Mouse (Mus musculus) midbrain, embryonic 15.5 days (tissue): Measurements from ENCODE around the gene Fgfr2. TPM values are rescaled to one million over a fixed set of nuclear protein-coding genes. Genes with fewer than 3 reads are reported as not detected.

ENCODE experiments used
- ATAC-seq: fragments of 200-750 bp; cut with Nextera tagmentation; replicated peaks from 2 replicates; pipeline ENCODE4 v1.8.0; 2017; ENCODE audit warnings: moderate TSS enrichment
- H3K27ac ChIP-seq: fragments of 300-500 bp; sonication (generic); 2 replicates; pipeline ENCODE4 v1.5.1; 2015; ENCODE audit warnings: mild to moderate bottlenecking, inconsistent platforms
- H3K27me3 ChIP-seq: fragments of 300-500 bp; sonication (generic); replicated peaks from 2 replicates; pipeline ENCODE4 v1.6.1; 2015; ENCODE audit warnings: inconsistent platforms
- H3K36me3 ChIP-seq: fragments of 300-500 bp; sonication (generic); replicated peaks from 2 replicates; pipeline ENCODE4 v1.6.1; 2015; ENCODE audit warnings: inconsistent platforms
- H3K4me1 ChIP-seq: fragments of 300-500 bp; sonication (generic); 2 replicates; pipeline ENCODE4 v1.6.1; 2015; ENCODE audit warnings: inconsistent platforms
- H3K4me2 ChIP-seq: fragments of 300-500 bp; sonication (generic); 2 replicates; pipeline ENCODE4 v1.6.1; 2015; ENCODE audit warnings: inconsistent platforms, mild to moderate bottlenecking, moderate library complexity
- H3K4me3 ChIP-seq: fragments of 300-500 bp; sonication (generic); 2 replicates; pipeline ENCODE4 v1.5.1; 2015; ENCODE audit warnings: mild to moderate bottlenecking, inconsistent platforms
- H3K9ac ChIP-seq: fragments of 300-500 bp; sonication (generic); 2 replicates; pipeline ENCODE4 v1.6.1; 2015; ENCODE audit warnings: mild to moderate bottlenecking, inconsistent platforms
- H3K9me3 ChIP-seq: fragments of 300-500 bp; sonication (generic); 2 replicates; pipeline ENCODE4 v1.6.1; 2016; ENCODE audit warnings: inconsistent platforms
- WGBS: fragments of 180-500 bp; shearing (Covaris S2); methylation state at CpG from one replicate; pipeline ENCODE4 v1.1.7; 2015; ENCODE audit warnings: mixed read lengths; 5-methylcytosine and 5-hydroxymethylcytosine counted together
- polyA plus RNA-seq: library from polyadenylated mRNA; unstranded; fragments of >200 nt; fragmentation: Nextera tagmentation; extraction: Ambion mirVana; gene quantifications from 2 replicates; pipeline ENCODE4 v1.2.1, GENCODE M21; 2015

Fgfr2 gene
- polyA plus RNA-seq, 1 experiment from 2014 or later = 23.3 TPM

- Histone ChIP-seq H3K27ac (no peak overlapping the region), H3K4me3 (no peak overlapping the region), H3K4me1 (no peaks in the 10 kb centered on the region), H3K27me3 (no peaks in the 10 kb centered on the region), H3K9me3 (no peaks in the 10 kb centered on the region), H3K4me2 (no peak overlapping the region), H3K9ac (no peak overlapping the region), H3K36me3 (no peaks in the 10 kb centered on the region)
- no peak for ATAC-seq
- 79% methylated on average over 7 of the region's 7 CpGs for WGBS
Measured at GRCm38 (mm10) chr7:132894841-132895555, 228.2 kb downstream of the Fgfr2 start.

GRCm38 (mm10) chr7:132893336-132893735 lies 229.8 kb downstream of the Fgfr2 start:
- Histone ChIP-seq H3K9ac (no peak overlapping the region), H3K36me3 (no peaks in the 10 kb centered on the region), H3K4me1 (no peaks in the 10 kb centered on the region), H3K9me3 (no peaks in the 10 kb centered on the region), H3K4me2 (no peak overlapping the region), H3K27ac (no peak overlapping the region), H3K27me3 (no peaks in the 10 kb centered on the region), H3K4me3 (no peak overlapping the region)
- WGBS = 74% methylated on average over 1 of the region's 1 CpGs
- ATAC-seq = no peak

- WGBS = 82% methylated on average over 7 of the region's 7 CpGs
- H3K4me2 ChIP-seq = no peak overlapping the region
- ATAC-seq = no peak
- H3K4me3 ChIP-seq = no peak overlapping the region
- no peaks in the 10 kb centered on the region for H3K9me3 ChIP-seq
- no peak overlapping the region for H3K27ac ChIP-seq
- no peak overlapping the region for H3K9ac ChIP-seq
- no peaks in the 10 kb centered on the region for H3K27me3 ChIP-seq
- H3K36me3 ChIP-seq = no peaks in the 10 kb centered on the region
- H3K4me1 ChIP-seq = no peaks in the 10 kb centered on the region
Measured at GRCm38 (mm10) chr7:132892806-132893205, 230.3 kb downstream of the Fgfr2 start.

GRCm38 (mm10) chr7:132892311-132892661 lies 230.9 kb downstream of the Fgfr2 start:
- Histone ChIP-seq H3K36me3 (no peaks in the 10 kb centered on the region), H3K9me3 (no peaks in the 10 kb centered on the region), H3K27ac (no peak overlapping the region), H3K9ac (no peak overlapping the region), H3K4me2 (no peak overlapping the region), H3K4me3 (no peak overlapping the region), H3K4me1 (no peaks in the 10 kb centered on the region), H3K27me3 (no peaks in the 10 kb centered on the region)
- WGBS = 53% methylated on average over 4 of the region's 4 CpGs
- ATAC-seq = no peak

GRCm38 (mm10) chr7:132891561-132892310 lies 231.4 kb downstream of the Fgfr2 start:
- Histone ChIP-seq H3K4me3 (no peak overlapping the region), H3K27me3 (no peaks in the 10 kb centered on the region), H3K9me3 (no peaks in the 10 kb centered on the region), H3K27ac (no peak overlapping the region), H3K4me1 (no peaks in the 10 kb centered on the region), H3K36me3 (no peaks in the 10 kb centered on the region), H3K9ac (no peak overlapping the region), H3K4me2 (no peak overlapping the region)
- no peak for ATAC-seq
- 83% methylated on average over 5 of the region's 5 CpGs for WGBS

- WGBS = 88% methylated on average over 5 of the region's 5 CpGs
- no peaks in the 10 kb centered on the region for H3K27me3 ChIP-seq
- no peak overlapping the region for H3K4me3 ChIP-seq
- no peak for ATAC-seq
- H3K27ac ChIP-seq = no peak overlapping the region
- no peaks in the 10 kb centered on the region for H3K36me3 ChIP-seq
- no peak overlapping the region for H3K4me2 ChIP-seq
- no peaks in the 10 kb centered on the region for H3K9me3 ChIP-seq
- no peak overlapping the region for H3K9ac ChIP-seq
- H3K4me1 ChIP-seq = no peaks in the 10 kb centered on the region
Measured at GRCm38 (mm10) chr7:132890201-132890600, 232.9 kb downstream of the Fgfr2 start.

- H3K9me3 ChIP-seq = no peaks in the 10 kb centered on the region
- 89% methylated on average over 8 of the region's 8 CpGs for WGBS
- no peaks in the 10 kb centered on the region for H3K36me3 ChIP-seq
- H3K4me2 ChIP-seq = no peak overlapping the region
- H3K27me3 ChIP-seq = no peaks in the 10 kb centered on the region
- no peak overlapping the region for H3K27ac ChIP-seq
- ATAC-seq = no peak
- no peaks in the 10 kb centered on the region for H3K4me1 ChIP-seq
- H3K9ac ChIP-seq = no peak overlapping the region
- no peak overlapping the region for H3K4me3 ChIP-seq
Measured at GRCm38 (mm10) chr7:132889691-132890090, 233.5 kb downstream of the Fgfr2 start.

- no peak overlapping the region for H3K27ac ChIP-seq
- H3K27me3 ChIP-seq = no peaks in the 10 kb centered on the region
- no peak overlapping the region for H3K9ac ChIP-seq
- no peaks in the 10 kb centered on the region for H3K4me1 ChIP-seq
- ATAC-seq = no peak
- peaks cover 3% of the 10 kb centered on the region; the same call in 1 of the 2 replicates for H3K36me3 ChIP-seq
- no peaks in the 10 kb centered on the region for H3K9me3 ChIP-seq
- 71% methylated on average over 4 of the region's 4 CpGs for WGBS
- no peak overlapping the region for H3K4me2 ChIP-seq
- no peak overlapping the region for H3K4me3 ChIP-seq
Measured at GRCm38 (mm10) chr7:132888518-132889249, 234.5 kb downstream of the Fgfr2 start.

GRCm38 (mm10) chr7:132888052-132888451 lies 235.1 kb downstream of the Fgfr2 start:
- Histone ChIP-seq H3K4me3 (no peak overlapping the region), H3K9me3 (no peaks in the 10 kb centered on the region), H3K27ac (no peak overlapping the region), H3K4me1 (no peaks in the 10 kb centered on the region), H3K27me3 (no peaks in the 10 kb centered on the region), H3K4me2 (no peak overlapping the region), H3K9ac (no peak overlapping the region), H3K36me3 (peaks cover 7% of the 10 kb centered on the region; the same call in 1 of the 2 replicates)
- WGBS = 87% methylated on average over 3 of the region's 3 CpGs
- ATAC-seq = no peak

GRCm38 (mm10) chr7:132887019-132887804 lies 235.9 kb downstream of the Fgfr2 start:
- Histone ChIP-seq H3K4me2 (no peak overlapping the region), H3K36me3 (peaks cover 7% of the 10 kb centered on the region; the same call in 1 of the 2 replicates), H3K27me3 (no peaks in the 10 kb centered on the region), H3K27ac (no peak overlapping the region), H3K9me3 (no peaks in the 10 kb centered on the region), H3K4me3 (no peak overlapping the region), H3K4me1 (no peaks in the 10 kb centered on the region), H3K9ac (no peak overlapping the region)
- ATAC-seq = no peak
- WGBS = 85% methylated on average over 7 of the region's 7 CpGs

GRCm38 (mm10) chr7:132884031-132884430 lies 239.1 kb downstream of the Fgfr2 start:
- Histone ChIP-seq H3K4me2 (no peak overlapping the region), H3K9me3 (no peaks in the 10 kb centered on the region), H3K36me3 (peaks cover 28% of the 10 kb centered on the region), H3K27me3 (no peaks in the 10 kb centered on the region), H3K4me1 (no peaks in the 10 kb centered on the region), H3K4me3 (no peak overlapping the region), H3K27ac (no peak overlapping the region), H3K9ac (no peak overlapping the region)
- ATAC-seq = no peak
- 90% methylated on average over 7 of the region's 7 CpGs for WGBS

- no peaks in the 10 kb centered on the region for H3K27me3 ChIP-seq
- no peaks in the 10 kb centered on the region for H3K4me1 ChIP-seq
- no peak overlapping the region for H3K9ac ChIP-seq
- peaks cover 42% of the 10 kb centered on the region for H3K36me3 ChIP-seq
- WGBS = 75% methylated on average over 2 of the region's 2 CpGs
- H3K4me2 ChIP-seq = no peak overlapping the region
- H3K4me3 ChIP-seq = no peak overlapping the region
- H3K27ac ChIP-seq = no peak overlapping the region
- H3K9me3 ChIP-seq = no peaks in the 10 kb centered on the region
- ATAC-seq = no peak
Measured at GRCm38 (mm10) chr7:132882343-132882742, 240.8 kb downstream of the Fgfr2 start.
